Mouse (Mus musculus) embryonic facial prominence, embryonic 12.5 days (tissue): ENCODE measurements at regions not wholly inside any gene's neighbourhood (a gene's known extent, or its start where the extent isn't known, plus 50 kb on each side); places are given as distances from the start of the nearest gene placed in this dataset.
A peak's percentile ranks its signal among the peaks of the same experiment; 100 is the strongest.

Experiments
- ATAC-seq: fragments of 200-750 bp; cut with Nextera tagmentation; 2 replicates; pipeline ENCODE4 v1.8.0; 2017; ENCODE audit not compliant: insufficient number of reproducible peaks, insufficient read depth, low FRiP score, low TSS enrichment
- H3K27ac ChIP-seq: fragments of 300-500 bp; sonication (generic); 2 replicates; pipeline ENCODE4 v1.5.1; 2016; ENCODE audit warnings: mild to moderate bottlenecking
- H3K27me3 ChIP-seq: fragments of 300-500 bp; sonication (generic); 2 replicates; pipeline ENCODE4 v1.6.1; 2016; ENCODE audit warnings: mild to moderate bottlenecking, moderate library complexity
- H3K36me3 ChIP-seq: fragments of 300-500 bp; sonication (generic); 2 replicates; pipeline ENCODE4 v1.6.1; 2016; ENCODE audit warnings: mild to moderate bottlenecking
- H3K4me1 ChIP-seq: fragments of 300-500 bp; sonication (generic); 2 replicates; pipeline ENCODE4 v1.6.1; 2016
- H3K4me2 ChIP-seq: fragments of 300-500 bp; sonication (generic); replicated peaks from 2 replicates; pipeline ENCODE4 v1.6.1; 2016; ENCODE audit warnings: mild to moderate bottlenecking, moderate library complexity
- H3K4me3 ChIP-seq: fragments of 300-500 bp; sonication (generic); 2 replicates; pipeline ENCODE4 v1.5.1; 2016; ENCODE audit warnings: mild to moderate bottlenecking
- H3K9ac ChIP-seq: fragments of 300-500 bp; sonication (generic); 2 replicates; pipeline ENCODE4 v1.6.1; 2016; ENCODE audit warnings: mild to moderate bottlenecking, moderate library complexity
- H3K9me3 ChIP-seq: fragments of 300-500 bp; sonication (generic); 2 replicates; pipeline ENCODE4 v1.6.1; 2016; ENCODE audit warnings: mild to moderate bottlenecking, moderate library complexity
- WGBS: fragments of 180-500 bp; shearing (Covaris S2); methylation state at CpG from one replicate; pipeline ENCODE4 v1.1.7; 2016; 5-methylcytosine and 5-hydroxymethylcytosine counted together

DNA sequence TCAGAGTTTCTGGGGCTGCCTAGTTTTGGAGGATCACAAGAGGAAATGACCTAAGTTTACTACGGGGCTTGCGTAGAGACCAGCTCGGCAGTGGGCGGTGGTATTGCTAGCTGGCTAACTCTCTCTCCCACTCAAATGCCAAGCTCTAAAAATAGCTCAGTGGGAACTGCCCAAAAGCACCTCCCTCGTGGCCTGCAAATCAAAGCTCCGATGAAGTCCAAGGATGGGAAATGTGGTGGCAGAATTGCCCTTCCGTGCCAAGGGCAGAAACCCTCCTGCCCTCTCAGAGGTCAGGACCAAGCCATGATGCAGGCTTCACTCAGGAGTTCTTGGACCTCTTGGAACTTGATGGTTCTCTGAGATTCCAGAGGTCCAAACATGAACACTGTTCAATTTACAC lies 152.6 kb upstream of the Kcnj16 start:
- Histone ChIP-seq H3K9ac (no peak overlapping the region), H3K4me3 (no peak overlapping the region), H3K27me3 (no peaks in the 10 kb centered on the region), H3K4me2 (no peak overlapping the region), H3K9me3 (no peaks in the 10 kb centered on the region), H3K4me1 (0 out of 2 replicates have a peak, but pooled peaks cover 2% of the 10 kb centered on the region), H3K27ac (no peak overlapping the region), H3K36me3 (no peaks in the 10 kb centered on the region)
- 77% methylated on average over 7 of the region's 7 CpGs for WGBS
- ATAC-seq, result no peak

DNA sequence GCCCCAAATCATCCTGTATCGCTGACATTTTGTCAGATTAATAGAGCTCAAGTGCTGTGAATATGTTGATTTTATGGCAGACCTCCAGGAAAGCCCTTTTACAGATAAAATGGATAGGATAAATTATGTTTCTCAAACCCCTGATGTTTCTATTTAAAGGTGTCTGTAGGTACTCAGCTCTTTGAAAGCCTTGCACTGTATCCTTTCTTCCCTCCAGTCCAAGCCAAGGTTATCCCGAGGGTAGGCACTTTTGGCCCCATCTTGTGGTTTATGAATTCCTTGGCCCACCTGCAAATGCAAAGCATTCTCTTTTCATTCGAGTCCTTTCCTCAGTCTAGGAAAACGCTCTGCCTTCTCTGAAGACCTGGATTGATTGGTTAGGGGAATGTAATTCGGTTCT lies 139.2 kb upstream of the Kcnj16 start:
- Histone ChIP-seq H3K36me3 (no peaks in the 10 kb centered on the region), H3K4me1 (peaks cover 7% of the 10 kb centered on the region; the same call in 1 of the 2 replicates), H3K27me3 (no peaks in the 10 kb centered on the region), H3K4me2 (no peak overlapping the region), H3K27ac (0 out of 2 replicates have a peak overlapping the region, but pooled peaks have one; percentile 64), H3K4me3 (no peak overlapping the region), H3K9me3 (no peaks in the 10 kb centered on the region), H3K9ac (no peak overlapping the region)
- no peak for ATAC-seq
- 41% methylated on average over 5 of the region's 5 CpGs for WGBS

DNA sequence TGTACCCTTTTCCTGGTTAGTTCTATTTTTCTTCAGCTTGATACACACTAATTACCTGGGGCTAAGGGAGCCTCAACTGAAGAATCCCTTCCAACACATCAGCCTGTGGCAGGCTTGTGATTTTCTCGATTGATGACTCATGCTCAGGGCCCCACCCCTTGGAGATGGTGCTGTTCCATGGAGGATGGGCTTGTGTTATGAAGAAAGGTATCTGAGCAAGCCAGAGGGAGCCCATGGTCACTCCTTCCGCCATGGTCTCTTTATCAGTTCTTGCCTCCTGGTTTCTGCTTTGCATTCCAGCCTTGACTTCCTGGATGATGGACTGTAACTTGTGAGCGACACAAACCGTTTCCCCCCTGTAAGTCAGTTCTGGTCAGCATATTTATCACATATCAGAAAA lies 131.1 kb upstream of the Kcnj16 start:
- 86% methylated on average over 4 of the region's 4 CpGs for WGBS
- no peak for ATAC-seq
- H3K36me3 ChIP-seq, result no peaks in the 10 kb centered on the region
- H3K27ac ChIP-seq, result no peak overlapping the region
- H3K4me2 ChIP-seq, result no peak overlapping the region
- H3K27me3 ChIP-seq, result no peaks in the 10 kb centered on the region
- H3K4me3 ChIP-seq, result no peak overlapping the region
- H3K9me3 ChIP-seq, result no peaks in the 10 kb centered on the region
- H3K9ac ChIP-seq, result no peak overlapping the region
- peaks cover 4% of the 10 kb centered on the region for H3K4me1 ChIP-seq

DNA sequence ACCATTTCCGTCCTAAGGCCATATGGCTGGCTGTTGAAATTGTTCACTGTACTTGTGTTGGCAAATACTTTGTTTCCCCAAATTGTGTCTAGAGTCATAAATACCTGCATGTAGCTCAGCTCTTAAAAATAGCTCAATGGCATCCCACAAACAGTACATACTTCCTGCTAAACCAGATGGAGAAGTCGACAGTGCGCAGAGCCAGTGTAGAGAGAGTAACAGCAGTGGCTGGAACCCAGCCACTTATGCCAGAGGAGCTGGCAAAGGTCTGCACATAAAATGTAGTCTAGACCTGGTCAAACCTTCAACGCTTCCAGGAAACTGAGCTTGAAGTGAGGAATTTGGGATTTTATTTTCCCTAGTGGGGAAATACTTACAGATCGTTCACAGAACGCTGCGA lies 128.5 kb upstream of the Kcnj16 start:
- Histone ChIP-seq H3K27me3 (no peaks in the 10 kb centered on the region), H3K4me1 (peaks cover 4% of the 10 kb centered on the region), H3K9me3 (no peaks in the 10 kb centered on the region), H3K4me3 (no peak overlapping the region), H3K36me3 (no peaks in the 10 kb centered on the region), H3K4me2 (no peak overlapping the region), H3K9ac (no peak overlapping the region), H3K27ac (no peak overlapping the region)
- WGBS, result 92% methylated on average over 7 of the region's 7 CpGs
- ATAC-seq, result no peak

DNA sequence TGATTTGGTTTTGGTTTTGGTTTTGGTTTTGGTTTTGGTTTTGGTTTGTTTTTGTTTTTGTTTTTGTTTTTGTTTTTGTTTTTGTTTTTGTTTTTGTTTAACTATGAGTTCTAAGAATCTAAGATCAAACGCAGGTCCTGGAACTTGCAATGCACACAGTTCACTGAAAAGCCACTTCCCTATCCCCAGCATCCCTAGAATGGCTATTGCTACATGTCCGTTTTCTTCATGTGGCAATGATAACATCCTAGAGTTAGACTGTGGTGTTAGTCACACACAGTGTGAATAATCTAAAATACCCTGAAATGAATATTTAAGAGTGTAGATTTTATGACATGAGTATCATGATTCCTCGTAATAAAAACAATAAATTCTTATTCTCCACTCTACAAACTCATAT lies 99.5 kb upstream of the Kcnj16 start:
- no peaks in the 10 kb centered on the region for H3K4me1 ChIP-seq
- no peak overlapping the region for H3K27ac ChIP-seq
- 80% methylated on average over 3 of the region's 3 CpGs for WGBS
- no peak for ATAC-seq
- H3K27me3 ChIP-seq, result no peaks in the 10 kb centered on the region
- H3K4me2 ChIP-seq, result no peak overlapping the region
- H3K36me3 ChIP-seq, result no peaks in the 10 kb centered on the region
- H3K4me3 ChIP-seq, result no peak overlapping the region
- no peak overlapping the region for H3K9ac ChIP-seq
- H3K9me3 ChIP-seq, result no peaks in the 10 kb centered on the region

DNA sequence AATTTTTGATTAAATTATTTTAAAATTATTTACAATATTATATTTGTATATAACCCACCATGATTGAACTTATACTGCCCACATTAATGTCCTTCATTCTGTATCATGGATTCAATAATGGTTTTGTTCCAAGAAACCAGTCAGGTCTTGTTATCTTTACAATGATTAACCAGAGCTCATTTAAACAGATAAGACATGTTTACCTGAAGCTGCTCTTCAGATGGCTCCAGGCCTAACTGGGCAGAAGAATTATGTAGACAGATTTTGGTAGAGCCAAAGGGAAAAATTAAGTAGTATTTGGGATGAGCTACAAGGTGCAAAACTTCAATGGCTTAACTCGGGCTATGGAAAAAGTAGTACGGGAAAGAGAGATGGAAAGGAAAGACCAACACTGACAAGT lies 97.7 kb upstream of the Kcnj16 start:
- no peaks in the 10 kb centered on the region for H3K27me3 ChIP-seq

DNA sequence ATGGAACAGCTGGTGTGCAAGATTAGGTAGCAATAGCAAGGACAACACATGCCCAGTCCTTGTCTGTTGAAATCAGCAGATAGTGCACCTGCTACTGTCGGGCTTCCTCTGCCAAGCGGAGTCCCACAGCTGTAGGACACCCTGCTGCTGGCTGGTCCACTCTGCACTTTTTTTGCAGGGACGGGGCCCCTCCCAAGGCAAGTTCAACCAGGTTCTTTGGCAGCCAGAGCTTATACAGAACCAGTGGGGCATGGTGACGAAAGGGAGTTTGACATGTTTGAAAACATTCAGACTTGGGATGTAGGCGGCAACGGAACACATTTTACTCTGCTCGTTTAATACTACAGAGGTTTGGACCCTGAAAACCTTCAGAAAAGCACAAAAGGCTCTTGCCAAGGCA lies 93.2 kb upstream of the Kcnj16 start:
- no peaks in the 10 kb centered on the region for H3K36me3 ChIP-seq
- no peak overlapping the region for H3K27ac ChIP-seq
- no peak overlapping the region for H3K4me3 ChIP-seq
- no peaks in the 10 kb centered on the region for H3K4me1 ChIP-seq
- no peak overlapping the region for H3K4me2 ChIP-seq
- ATAC-seq, result no peak
- no peaks in the 10 kb centered on the region for H3K9me3 ChIP-seq
- no peak overlapping the region for H3K9ac ChIP-seq
- WGBS, result 72% methylated on average over 7 of the region's 7 CpGs
- H3K27me3 ChIP-seq, result no peaks in the 10 kb centered on the region

More for the DNA sequence above, 97.7 kb upstream of the Kcnj16 start:
- H3K36me3 ChIP-seq, result no peaks in the 10 kb centered on the region
- ATAC-seq, result no peak
- H3K4me3 ChIP-seq, result no peak overlapping the region
- H3K9ac ChIP-seq, result no peak overlapping the region
- no peaks in the 10 kb centered on the region for H3K4me1 ChIP-seq
- no peak overlapping the region for H3K27ac ChIP-seq
- 93% methylated on average over 2 of the region's 2 CpGs for WGBS
- no peak overlapping the region for H3K4me2 ChIP-seq
- H3K9me3 ChIP-seq, result no peaks in the 10 kb centered on the region

DNA sequence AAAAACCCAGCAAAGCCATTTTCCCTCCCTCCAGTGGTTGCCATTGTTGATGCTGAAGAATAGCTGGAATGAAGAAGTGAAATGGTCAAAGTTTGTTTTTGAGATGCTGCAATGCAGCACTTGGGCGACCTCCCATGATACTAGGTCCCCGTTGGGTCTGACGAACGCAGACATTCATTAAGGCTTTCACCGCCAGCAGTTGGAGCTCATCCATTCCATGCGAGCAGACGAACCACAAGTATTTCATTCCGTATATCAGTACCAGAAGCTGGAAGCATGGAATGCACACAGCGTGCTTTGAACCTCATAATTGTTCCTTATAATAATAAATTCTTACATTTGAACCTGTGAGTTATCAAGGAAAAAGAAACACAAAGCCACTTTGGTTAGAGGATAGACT lies 86.9 kb upstream of the Kcnj16 start:
- ATAC-seq, result no peak
- no peaks in the 10 kb centered on the region for H3K9me3 ChIP-seq
- no peaks in the 10 kb centered on the region for H3K36me3 ChIP-seq
- no peak overlapping the region for H3K9ac ChIP-seq
- H3K4me3 ChIP-seq, result no peak overlapping the region
- no peak overlapping the region for H3K4me2 ChIP-seq
- H3K27ac ChIP-seq, result no peak overlapping the region
- 71% methylated on average over 9 of the region's 9 CpGs for WGBS
- no peaks in the 10 kb centered on the region for H3K27me3 ChIP-seq
- H3K4me1 ChIP-seq, result no peaks in the 10 kb centered on the region

DNA sequence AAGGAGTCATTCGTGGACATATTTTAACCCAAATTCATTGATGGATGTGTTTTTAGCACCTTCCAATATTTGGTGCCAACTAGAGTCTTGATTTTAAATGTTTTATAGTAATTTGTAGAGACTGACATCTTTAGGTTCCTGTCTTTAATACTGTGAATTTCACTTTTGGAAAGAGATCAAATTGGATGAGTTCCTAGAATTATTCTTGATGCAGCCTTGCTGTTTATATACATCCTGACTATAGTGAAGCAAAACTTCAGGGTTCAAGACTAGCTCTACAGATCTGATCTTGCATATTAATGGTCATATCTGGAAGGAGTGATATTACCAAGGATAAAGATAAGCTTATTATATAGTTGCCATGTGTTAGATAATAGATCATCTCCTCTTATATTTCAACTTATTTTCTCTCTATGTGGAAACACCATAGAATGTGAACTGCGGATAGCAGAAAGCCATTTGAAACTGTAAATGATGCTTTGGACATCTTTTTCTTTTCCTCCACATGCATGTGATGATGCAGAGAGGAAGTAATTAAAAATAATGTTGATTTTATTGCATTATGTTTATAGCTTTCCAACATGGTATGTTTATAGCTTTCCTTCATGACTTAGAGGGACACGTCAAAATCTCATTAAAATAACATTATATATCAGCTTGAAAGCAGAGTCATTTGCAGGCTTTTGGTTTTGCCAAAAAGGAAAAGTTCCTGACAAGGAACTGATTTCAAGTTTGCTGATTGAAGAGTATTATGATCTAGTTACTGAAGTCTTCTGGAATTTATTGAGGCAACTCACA lies 78.3 kb upstream of the Kcnj16 start:
- WGBS, result 85% methylated on average over 3 of the region's 3 CpGs
- no peaks in the 10 kb centered on the region for H3K27me3 ChIP-seq
- no peak overlapping the region for H3K4me3 ChIP-seq
- H3K27ac ChIP-seq, result no peak overlapping the region
- no peaks in the 10 kb centered on the region for H3K9me3 ChIP-seq
- H3K4me2 ChIP-seq, result no peak overlapping the region
- no peak overlapping the region for H3K9ac ChIP-seq
- H3K4me1 ChIP-seq, result no peaks in the 10 kb centered on the region
- no peak for ATAC-seq
- H3K36me3 ChIP-seq, result no peaks in the 10 kb centered on the region

DNA sequence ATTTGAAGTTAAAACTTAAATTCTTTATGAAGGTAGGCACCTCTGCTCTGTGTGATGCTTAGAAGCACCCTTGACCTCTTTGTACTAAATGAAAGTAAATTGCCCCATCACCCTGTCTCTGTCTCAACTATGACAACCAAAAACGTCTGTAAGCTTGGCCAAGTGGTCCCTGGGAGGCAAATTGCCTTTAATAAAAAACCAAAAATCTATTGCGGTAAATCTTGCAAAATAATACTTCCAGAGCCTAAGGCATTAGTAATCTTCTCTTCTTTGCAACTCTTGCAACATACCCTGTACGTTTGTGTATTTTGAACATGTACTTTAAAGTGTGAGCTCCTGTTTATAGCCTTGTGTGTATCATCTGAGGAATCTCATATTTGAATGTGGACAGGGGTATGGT lies 77.4 kb upstream of the Kcnj16 start:
- WGBS, result 72% methylated on average over 3 of the region's 3 CpGs
- Histone ChIP-seq H3K4me3 (no peak overlapping the region), H3K27ac (no peak overlapping the region)

DNA sequence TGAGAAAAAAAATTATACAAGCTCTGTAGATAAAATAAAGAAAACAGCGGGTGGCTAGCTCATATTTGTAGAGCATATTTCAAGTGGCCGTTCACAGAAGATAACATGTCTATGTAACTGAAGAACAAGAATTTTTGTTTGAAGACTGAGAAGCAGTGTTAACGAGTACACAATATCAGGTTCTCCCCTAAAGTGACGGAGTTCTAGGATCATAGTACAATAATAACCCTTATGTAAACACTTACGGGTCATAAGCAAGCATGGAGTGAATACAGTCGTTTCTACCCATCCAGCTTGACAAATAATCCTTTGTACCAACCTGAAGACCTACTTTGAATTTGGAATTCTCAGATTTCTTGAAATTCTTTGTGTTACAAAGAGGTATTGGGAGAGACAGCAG lies 64.9 kb upstream of the Kcnj16 start:
- no peak for ATAC-seq
- H3K27ac ChIP-seq, result no peak overlapping the region
- no peaks in the 10 kb centered on the region for H3K9me3 ChIP-seq
- no peaks in the 10 kb centered on the region for H3K27me3 ChIP-seq
- H3K9ac ChIP-seq, result no peak overlapping the region
- no peak overlapping the region for H3K4me3 ChIP-seq
- WGBS, result 72% methylated on average over 6 of the region's 6 CpGs
- no peaks in the 10 kb centered on the region for H3K36me3 ChIP-seq
- H3K4me2 ChIP-seq, result no peak overlapping the region
- no peaks in the 10 kb centered on the region for H3K4me1 ChIP-seq

More for the DNA sequence above, 77.4 kb upstream of the Kcnj16 start:
- ATAC-seq, result no peak
- Histone ChIP-seq H3K9ac (no peak overlapping the region), H3K4me1 (no peaks in the 10 kb centered on the region), H3K27me3 (no peaks in the 10 kb centered on the region), H3K9me3 (no peaks in the 10 kb centered on the region), H3K36me3 (no peaks in the 10 kb centered on the region), H3K4me2 (no peak overlapping the region)
